Mouse (Mus musculus) liver, embryonic 16.5 days (tissue): ENCODE measurements around the gene Ubr3. TPM values are rescaled to one million over a fixed set of nuclear protein-coding genes. Genes with fewer than 3 reads are reported as not detected.
A peak's percentile ranks its signal among the peaks of the same experiment; 100 is the strongest.

Source experiments
- ATAC-seq: fragments of 200-750 bp; cut with Nextera tagmentation; 2 replicates; pipeline ENCODE4 v1.8.0; 2017; ENCODE audit warnings: low read depth, mild to moderate bottlenecking, moderate number of reproducible peaks, moderate library complexity
- H3K27ac ChIP-seq: fragments of 300-500 bp; sonication (generic); 2 replicates; pipeline ENCODE4 v1.5.1; 2014; ENCODE audit warnings: mild to moderate bottlenecking, low read length
- H3K27me3 ChIP-seq: fragments of 300-500 bp; sonication (generic); 2 replicates; pipeline ENCODE4 v1.6.1; 2014; ENCODE audit warnings: low read depth, low read length, mixed read lengths; ENCODE audit not compliant: control insufficient read depth, insufficient read depth
- H3K36me3 ChIP-seq: fragments of 300-500 bp; sonication (generic); 2 replicates; pipeline ENCODE4 v1.6.1; 2014; ENCODE audit warnings: mild to moderate bottlenecking; ENCODE audit not compliant: control insufficient read depth, insufficient read depth
- H3K4me1 ChIP-seq: fragments of 300-500 bp; sonication (generic); 2 replicates; pipeline ENCODE4 v1.6.1; 2014; ENCODE audit warnings: low read depth, low read length, mixed read lengths; ENCODE audit not compliant: control insufficient read depth
- H3K4me2 ChIP-seq: fragments of 300-500 bp; sonication (generic); 2 replicates; pipeline ENCODE4 v1.6.1; 2014; ENCODE audit warnings: low read depth, low read length, mixed read lengths
- H3K4me3 ChIP-seq: fragments of 300-500 bp; sonication (generic); 2 replicates; pipeline ENCODE4 v1.5.1; 2014; ENCODE audit warnings: low read depth, mild to moderate bottlenecking, low read length
- H3K9ac ChIP-seq: fragments of 300-500 bp; sonication (generic); 2 replicates; pipeline ENCODE4 v1.6.1; 2014; ENCODE audit warnings: low read depth, low read length
- H3K9me3 ChIP-seq: fragments of 300-500 bp; sonication (generic); replicated peaks from 2 replicates; pipeline ENCODE4 v1.6.1; 2016; ENCODE audit warnings: low read length; ENCODE audit not compliant: control insufficient read depth
- WGBS: fragments of 180-500 bp; shearing (Covaris S2); extraction: QIAGEN DNeasy Blood & Tissue Kit; methylation state at CpG from one replicate; pipeline ENCODE4 v1.1.7; 2014; ENCODE audit not compliant: insufficient replicate concordance; 5-methylcytosine and 5-hydroxymethylcytosine counted together
- polyA plus RNA-seq: library from polyadenylated mRNA; unstranded; fragments of >200 nt; fragmentation: Nextera tagmentation; extraction: Ambion mirVana; gene quantifications from 2 replicates; pipeline ENCODE4 v1.2.1, GENCODE M21; 2015

The Ubr3 gene
- polyA plus RNA-seq, 1 experiment from 2014 or later, result 4.8 TPM

DNA sequence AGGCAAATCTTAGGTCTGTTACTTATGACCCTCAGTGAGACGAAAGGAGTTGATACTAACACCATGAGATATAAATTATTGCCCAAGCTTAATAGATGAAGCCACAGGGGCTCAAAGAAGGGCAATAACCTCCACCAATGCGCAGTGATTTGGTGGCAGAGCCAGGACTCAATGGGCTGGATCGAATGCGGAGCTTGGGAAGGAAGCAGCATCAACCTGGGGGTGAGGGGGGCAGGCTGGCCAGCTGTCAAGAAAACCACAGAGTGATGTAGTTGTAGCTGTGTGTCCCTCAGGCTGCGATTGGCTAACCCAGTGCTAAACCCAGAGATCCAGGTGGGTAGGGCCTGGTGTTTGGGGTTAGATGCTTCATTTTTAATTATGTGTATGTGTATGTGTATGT lies 137.8 kb downstream of the Ubr3 start:
- H3K4me1 ChIP-seq, result no peaks in the 10 kb centered on the region
- no peak overlapping the region for H3K9ac ChIP-seq
- H3K27me3 ChIP-seq, result no peaks in the 10 kb centered on the region
- no peaks in the 10 kb centered on the region for H3K36me3 ChIP-seq
- H3K4me3 ChIP-seq, result no peak overlapping the region
- no peak for ATAC-seq
- H3K9me3 ChIP-seq, result no peaks in the 10 kb centered on the region
- H3K27ac ChIP-seq, result no peak overlapping the region
- 59% methylated on average over 5 of the region's 5 CpGs for WGBS
- no peak overlapping the region for H3K4me2 ChIP-seq

DNA sequence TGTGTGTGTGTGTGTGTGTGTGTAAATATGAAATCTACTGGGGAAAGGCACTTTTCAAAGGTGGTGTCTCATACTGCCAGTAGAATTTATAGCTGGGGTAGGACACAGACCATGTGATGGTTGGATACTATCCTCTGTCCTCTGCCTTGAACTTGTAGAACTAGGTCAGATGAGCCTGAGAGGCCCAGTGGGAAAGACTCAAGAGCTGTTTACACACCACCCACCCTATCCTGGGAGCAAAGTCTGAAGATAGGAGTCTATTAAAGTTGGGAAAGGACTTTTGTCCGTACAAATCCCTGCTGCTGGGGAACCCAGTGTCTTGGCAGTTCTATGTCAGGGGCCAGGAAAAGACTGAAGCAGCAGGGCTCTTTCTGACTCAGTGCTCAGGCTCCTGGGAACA lies 138.3 kb downstream of the Ubr3 start:
- 45% methylated on average over 1 of the region's 1 CpGs for WGBS
- Histone ChIP-seq H3K27me3 (no peaks in the 10 kb centered on the region), H3K4me1 (no peaks in the 10 kb centered on the region), H3K36me3 (no peaks in the 10 kb centered on the region), H3K9ac (no peak overlapping the region), H3K9me3 (no peaks in the 10 kb centered on the region), H3K27ac (no peak overlapping the region), H3K4me3 (no peak overlapping the region), H3K4me2 (no peak overlapping the region)
- peak; percentile 70; the same call in 1 of the 2 replicates for ATAC-seq

DNA sequence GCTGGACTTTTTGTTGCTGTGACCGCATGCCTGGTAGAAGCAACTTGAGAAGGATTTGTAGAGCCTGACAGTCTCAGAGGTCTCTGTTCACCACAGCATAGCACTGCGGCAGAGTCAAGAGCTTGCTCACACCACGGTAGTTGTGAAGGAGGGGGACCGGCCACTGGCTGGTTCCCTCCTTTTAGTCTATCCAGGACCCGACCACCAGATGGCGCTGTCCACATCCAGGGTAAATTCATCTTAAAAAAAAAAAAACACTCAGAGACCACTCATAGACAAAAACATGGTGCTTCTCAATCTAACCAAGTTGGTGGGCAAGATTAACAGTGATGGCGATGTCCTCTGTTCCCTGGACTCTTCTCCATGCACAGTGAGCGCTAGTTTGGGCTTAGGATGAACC lies 140.2 kb downstream of the Ubr3 start:
- H3K27ac ChIP-seq, result no peak overlapping the region
- H3K4me1 ChIP-seq, result no peaks in the 10 kb centered on the region
- H3K36me3 ChIP-seq, result no peaks in the 10 kb centered on the region
- H3K9ac ChIP-seq, result no peak overlapping the region
- no peak overlapping the region for H3K4me3 ChIP-seq
- no peaks in the 10 kb centered on the region for H3K9me3 ChIP-seq
- no peak for ATAC-seq
- 55% methylated on average over 8 of the region's 8 CpGs for WGBS
- no peaks in the 10 kb centered on the region for H3K27me3 ChIP-seq
- H3K4me2 ChIP-seq, result no peak overlapping the region

DNA sequence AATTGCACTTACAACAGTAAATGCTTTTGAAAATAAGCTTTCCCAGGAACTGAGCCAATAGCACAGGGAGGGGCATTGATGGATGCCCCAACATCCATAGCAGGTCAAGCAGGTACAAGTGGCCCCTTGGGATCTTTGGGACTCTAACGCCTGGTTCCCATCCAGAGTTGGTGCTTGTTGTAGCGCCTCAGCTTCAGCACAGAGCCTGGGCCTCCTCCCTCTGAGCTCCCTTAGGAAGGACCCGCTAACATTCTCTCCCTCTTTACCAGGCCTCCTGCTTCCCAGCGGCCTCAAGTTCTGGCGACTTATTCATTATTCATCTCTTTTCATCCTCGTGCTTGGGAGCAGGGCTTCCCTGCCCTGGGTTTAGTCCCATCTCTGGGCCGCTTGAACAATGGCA lies 141.7 kb downstream of the Ubr3 start, which contains the start of gene Myo3b:
Gene Myo3b, plus strand, starts transcription at position 375 of the 400 bp plus-strand sequence.
- H3K36me3 ChIP-seq, result no peaks in the 10 kb centered on the region
- no peak for ATAC-seq
- H3K27me3 ChIP-seq, result no peaks in the 10 kb centered on the region
- no peak within 1 kb of the TSS for H3K27ac ChIP-seq
- no peak within 1 kb of the TSS for H3K4me2 ChIP-seq
- no peaks in the 10 kb centered on the region for H3K4me1 ChIP-seq
- WGBS, result 45% methylated on average over 7 of the region's 7 CpGs
- H3K9ac ChIP-seq, result no peak within 1 kb of the TSS
- no peaks in the 10 kb centered on the region for H3K9me3 ChIP-seq
- no peak within 1 kb of the TSS for H3K4me3 ChIP-seq

DNA sequence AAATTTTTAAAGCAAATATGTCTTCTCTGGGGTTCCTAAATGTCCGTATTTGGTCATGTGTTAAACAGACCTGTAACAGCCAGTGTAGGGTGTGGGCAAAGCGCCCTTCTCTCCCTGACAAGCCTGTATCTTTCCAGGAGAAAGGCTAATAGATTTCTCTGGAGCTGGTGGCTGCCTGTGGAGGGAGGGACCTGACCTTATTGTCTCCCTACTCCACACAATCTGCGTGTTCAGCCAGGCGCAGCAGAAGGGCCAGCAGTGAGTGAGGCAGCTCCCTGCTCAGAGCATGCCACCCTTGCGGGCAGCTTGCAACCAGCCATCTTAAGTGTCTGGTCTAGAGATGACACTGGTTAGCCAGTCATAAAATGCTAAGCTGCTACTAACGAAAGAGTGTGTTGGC lies 147.4 kb downstream of the Ubr3 start:
- WGBS, result 56% methylated on average over 6 of the region's 6 CpGs
- Histone ChIP-seq H3K4me3 (no peak overlapping the region), H3K27me3 (no peaks in the 10 kb centered on the region), H3K27ac (no peak overlapping the region), H3K9me3 (no peaks in the 10 kb centered on the region), H3K36me3 (no peaks in the 10 kb centered on the region), H3K4me1 (no peaks in the 10 kb centered on the region), H3K9ac (no peak overlapping the region), H3K4me2 (no peak overlapping the region)
- no peak for ATAC-seq

DNA sequence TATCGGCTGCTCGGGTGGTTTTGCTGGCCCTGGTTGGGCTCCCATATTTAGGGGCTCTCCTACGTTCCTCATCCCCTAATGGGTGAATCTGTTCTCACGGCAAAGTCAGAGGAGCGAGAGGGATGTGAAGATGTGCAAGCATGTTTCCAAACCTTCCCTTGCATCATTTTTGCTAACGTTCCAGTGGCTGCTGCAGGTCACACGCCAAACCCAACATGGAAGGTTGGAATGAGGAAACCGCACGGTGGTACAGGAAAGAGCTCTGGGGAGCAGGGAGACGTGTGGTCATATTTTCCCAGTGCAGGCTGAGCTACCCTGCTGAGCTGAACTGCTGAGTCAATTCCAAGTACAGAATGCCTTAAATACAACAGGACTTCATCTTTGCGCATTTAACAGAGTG lies 150.8 kb downstream of the Ubr3 start:
- H3K4me3 ChIP-seq, result no peak overlapping the region
- H3K9me3 ChIP-seq, result no peaks in the 10 kb centered on the region
- H3K4me2 ChIP-seq, result no peak overlapping the region
- H3K27ac ChIP-seq, result no peak overlapping the region
- ATAC-seq, result no peak
- 42% methylated on average over 11 of the region's 11 CpGs for WGBS
- no peaks in the 10 kb centered on the region for H3K4me1 ChIP-seq
- no peaks in the 10 kb centered on the region for H3K27me3 ChIP-seq
- no peaks in the 10 kb centered on the region for H3K36me3 ChIP-seq
- H3K9ac ChIP-seq, result no peak overlapping the region

DNA sequence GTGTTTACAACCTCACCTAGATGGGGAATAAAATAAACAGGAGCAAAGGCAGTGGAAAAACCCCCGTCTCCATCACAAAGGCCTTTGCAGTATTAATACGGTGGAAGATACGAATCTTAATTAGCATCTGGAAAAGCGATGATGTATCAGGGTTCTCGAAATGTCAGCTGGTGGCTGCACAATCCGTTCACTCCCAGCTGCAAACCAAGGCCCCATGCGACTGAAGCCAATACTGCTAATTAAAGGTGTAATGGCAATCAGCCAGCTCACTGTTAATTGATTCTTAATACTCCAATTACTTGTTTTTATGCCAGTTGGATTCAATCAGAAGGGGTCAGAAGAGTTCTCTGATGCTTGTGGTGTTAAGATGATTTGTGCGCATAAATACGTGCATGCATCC lies 156.8 kb downstream of the Ubr3 start:
- no peaks in the 10 kb centered on the region for H3K4me1 ChIP-seq
- H3K27ac ChIP-seq, result no peak overlapping the region
- no peak for ATAC-seq
- no peak overlapping the region for H3K4me3 ChIP-seq
- H3K9me3 ChIP-seq, result no peaks in the 10 kb centered on the region
- no peaks in the 10 kb centered on the region for H3K36me3 ChIP-seq
- 73% methylated on average over 9 of the region's 9 CpGs for WGBS
- H3K27me3 ChIP-seq, result no peaks in the 10 kb centered on the region
- no peak overlapping the region for H3K9ac ChIP-seq
- no peak overlapping the region for H3K4me2 ChIP-seq

DNA sequence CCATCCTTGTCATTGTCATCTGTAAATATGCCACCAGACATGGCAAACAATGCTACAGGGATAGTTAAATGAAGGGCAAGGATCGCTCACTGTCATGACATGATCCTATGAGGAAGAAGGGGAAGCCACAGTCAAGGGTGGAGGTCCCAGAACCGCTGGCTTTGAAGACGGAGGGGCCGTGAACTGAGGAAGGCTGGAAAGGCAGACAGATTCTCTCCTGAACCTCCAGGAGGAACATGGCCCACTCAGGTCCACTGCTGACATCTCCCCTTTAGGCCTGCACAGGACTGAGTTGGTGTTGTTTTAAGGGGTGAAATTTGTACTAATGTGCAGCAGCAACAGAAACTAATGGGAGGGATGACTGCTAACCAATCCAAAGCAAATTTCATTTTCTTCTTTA lies 161.2 kb downstream of the Ubr3 start:
- H3K27ac ChIP-seq, result no peak overlapping the region
- ATAC-seq, result no peak
- no peak overlapping the region for H3K4me3 ChIP-seq

DNA sequence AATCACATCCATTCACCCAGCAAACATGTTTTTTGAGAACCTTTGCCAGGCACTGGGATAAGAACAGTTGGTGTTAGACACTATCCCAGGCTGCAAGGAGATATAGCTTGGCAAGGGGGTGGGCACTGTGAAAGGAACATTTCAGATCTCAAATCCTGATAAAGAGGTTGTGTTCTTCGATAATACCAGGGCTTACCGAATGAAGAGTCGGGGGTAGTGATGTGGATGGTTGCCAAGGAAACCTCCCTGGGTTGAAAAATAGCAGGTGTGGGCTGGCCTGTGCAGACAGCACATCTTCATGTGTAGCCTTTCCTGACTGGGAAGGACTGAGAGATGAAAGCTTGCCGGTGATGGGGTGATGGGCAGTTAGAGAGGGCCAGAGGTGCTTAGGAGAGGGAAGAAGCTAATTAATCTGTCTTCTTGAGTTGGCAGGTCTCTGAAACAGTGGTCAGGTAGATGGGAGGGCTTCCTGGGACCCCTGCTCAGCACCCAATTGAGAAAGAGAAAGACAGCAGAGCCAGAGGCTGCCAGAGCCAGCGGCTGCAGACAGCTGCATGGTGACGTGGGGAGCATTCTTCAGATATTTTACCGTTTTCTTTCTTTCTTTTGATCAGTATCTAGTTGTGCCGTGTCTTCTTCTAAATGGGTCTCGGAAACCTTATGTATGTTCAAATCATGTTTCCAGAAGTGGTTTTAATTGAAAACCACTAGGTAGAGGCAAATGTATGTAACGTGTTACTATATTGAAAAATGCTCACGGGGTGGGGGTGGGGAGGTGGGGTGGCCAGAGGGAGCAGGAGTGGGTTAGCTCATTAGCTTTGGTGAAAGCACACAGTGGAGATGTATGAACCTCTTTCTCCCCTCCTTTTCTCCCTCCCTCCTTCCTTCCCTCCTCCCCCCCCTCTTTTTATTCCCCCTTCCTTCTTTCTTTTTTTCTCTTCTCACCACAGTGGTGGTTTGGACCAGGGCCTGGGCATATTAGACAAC lies 163.6 kb downstream of the Ubr3 start:
- Histone ChIP-seq H3K9me3 (no peaks in the 10 kb centered on the region), H3K36me3 (no peaks in the 10 kb centered on the region), H3K27me3 (no peaks in the 10 kb centered on the region), H3K27ac (no peak overlapping the region), H3K9ac (no peak overlapping the region), H3K4me3 (no peak overlapping the region), H3K4me1 (no peaks in the 10 kb centered on the region), H3K4me2 (no peak overlapping the region)
- ATAC-seq, result no peak
- WGBS, result 57% methylated on average over 11 of the region's 11 CpGs

More for the DNA sequence above, 161.2 kb downstream of the Ubr3 start:
- no peaks in the 10 kb centered on the region for H3K9me3 ChIP-seq
- H3K36me3 ChIP-seq, result no peaks in the 10 kb centered on the region
- WGBS, result 61% methylated on average over 4 of the region's 4 CpGs
- no peak overlapping the region for H3K9ac ChIP-seq
- no peaks in the 10 kb centered on the region for H3K27me3 ChIP-seq
- no peak overlapping the region for H3K4me2 ChIP-seq
- H3K4me1 ChIP-seq, result no peaks in the 10 kb centered on the region
